Mouse (Mus musculus): ENCODE results near the gene Sft2d1.
"Not testable (repeated sequence)": the region's sequence is repeated elsewhere in the genome, so short reads cannot be mapped to it uniquely, and the experiment has no call there.

Sft2d1 gene

DNA sequence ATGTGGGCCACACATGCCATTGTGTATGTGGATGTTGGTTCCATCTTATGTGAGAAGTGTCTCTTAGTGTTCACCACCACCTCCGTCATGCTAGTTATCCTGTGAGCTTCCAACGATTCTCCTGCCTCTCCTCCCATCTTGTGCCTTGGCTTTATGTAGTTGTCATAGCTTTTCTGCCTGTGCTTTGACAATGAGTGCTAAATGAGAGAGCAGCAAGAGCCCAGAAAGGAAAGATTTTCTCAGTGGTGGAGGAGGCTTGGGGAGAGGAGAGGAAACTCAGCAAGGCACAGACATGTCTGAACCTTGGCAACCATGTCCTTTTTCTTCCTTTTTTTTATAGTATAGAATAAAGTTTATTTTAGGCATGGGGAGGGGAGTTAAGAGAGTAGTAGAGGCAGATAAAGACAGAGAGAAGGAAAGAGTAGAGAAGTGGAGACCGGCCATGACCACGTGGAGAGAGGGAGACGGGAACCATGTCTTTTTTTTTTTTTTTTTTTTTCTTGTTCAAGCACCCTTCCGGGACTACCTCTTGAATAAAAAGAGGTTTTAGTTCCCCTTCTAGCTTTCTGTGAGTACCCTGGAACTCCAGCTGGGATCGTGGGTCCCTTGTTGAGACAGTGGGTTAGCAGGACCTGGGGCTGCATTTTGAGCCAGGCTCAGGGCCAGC, 8.0 kb upstream of the Sft2d1 start:
- in situ Hi-C loops (cut with MboI, MseI): no loop called here

DNA sequence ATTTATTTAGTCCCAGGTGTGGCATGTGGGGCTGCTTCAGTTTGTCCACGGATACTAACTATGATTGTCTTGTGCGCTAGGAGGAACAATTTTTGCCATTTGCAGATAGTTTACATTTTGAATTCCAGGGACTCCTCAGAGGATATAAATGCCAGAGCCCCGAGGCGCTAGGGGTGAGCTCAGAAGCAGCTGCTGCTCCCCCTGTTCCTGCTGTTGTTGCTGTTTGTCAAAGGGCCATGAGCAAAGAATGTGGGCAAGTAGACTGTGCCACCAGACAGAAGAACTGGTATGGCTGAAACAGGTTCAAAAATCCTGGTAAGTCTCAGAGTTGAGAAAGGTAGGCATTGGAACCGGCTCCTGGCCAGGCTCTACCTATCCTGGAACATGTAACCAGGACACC, 7.2 kb upstream of the Sft2d1 start:
- in situ Hi-C loops (cut with MboI, MseI): no loop called here

DNA sequence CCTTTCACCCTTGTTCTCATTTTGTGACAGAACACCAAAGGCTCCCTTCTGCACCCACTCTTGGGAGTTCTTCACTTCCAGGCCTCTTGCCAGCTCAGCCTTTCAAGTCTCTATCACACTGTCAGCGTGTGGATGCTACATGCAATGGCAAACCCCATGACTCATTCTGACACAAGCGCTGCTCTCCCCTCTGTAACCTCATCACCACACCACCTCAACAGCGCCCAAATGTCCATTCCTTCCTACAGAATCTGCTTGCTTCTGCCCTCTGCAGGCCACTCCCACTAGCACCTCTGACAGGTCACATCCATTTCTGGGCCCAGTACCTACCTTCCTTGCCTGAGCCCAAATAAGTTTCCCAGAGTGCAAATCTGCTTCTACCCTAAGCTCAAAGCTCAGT, 5.1 kb upstream of the Sft2d1 start:
- in situ Hi-C loops (cut with MboI, MseI): loop anchor here (5.0 kb wide), 2 partner anchors 48 to 98 kb away; no protein-coding TSS in a partner anchor

DNA sequence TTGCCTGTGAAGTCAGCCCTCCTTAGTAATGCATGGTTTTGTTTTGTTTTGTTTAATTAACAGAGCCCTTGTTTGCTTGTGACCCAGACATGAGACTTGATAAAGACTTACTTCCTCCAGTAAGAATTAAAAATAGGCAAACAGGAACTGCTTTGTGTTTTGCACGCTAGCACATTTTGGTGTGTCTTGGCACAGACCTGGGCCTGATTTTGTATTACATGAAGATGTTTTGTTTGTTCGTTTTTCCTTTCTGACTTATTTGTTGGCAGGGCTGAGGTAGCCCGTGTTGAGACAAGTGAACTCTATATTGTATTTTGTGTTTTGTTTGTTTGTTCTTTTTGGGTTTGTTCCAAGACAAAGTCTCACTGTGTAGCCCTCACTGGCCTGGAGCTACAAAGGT, 849 bp downstream of the Sft2d1 start:
- in situ Hi-C loops (cut with MboI, MseI): no loop called here

DNA sequence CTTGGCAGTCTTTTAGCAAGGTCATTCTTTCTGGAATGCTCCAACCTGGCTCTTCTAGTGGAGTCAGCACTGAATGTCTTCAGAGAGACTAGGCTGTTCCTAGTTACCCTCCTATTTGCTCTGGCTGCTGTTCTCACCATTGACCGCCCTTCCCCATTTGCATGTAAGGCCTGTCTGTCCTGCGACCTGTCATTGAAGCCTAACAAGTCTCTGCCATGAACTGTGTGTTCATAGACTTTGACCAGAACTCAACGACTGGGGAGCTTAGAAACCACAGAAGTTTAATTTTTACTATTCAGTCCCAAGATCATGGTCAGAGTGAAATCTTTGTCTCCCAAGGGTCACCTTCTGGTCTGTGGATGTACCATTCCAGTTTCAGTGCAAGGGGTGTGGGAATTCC, 3.1 kb downstream of the Sft2d1 start:
- in situ Hi-C loops (cut with MboI, MseI): no loop called here

DNA sequence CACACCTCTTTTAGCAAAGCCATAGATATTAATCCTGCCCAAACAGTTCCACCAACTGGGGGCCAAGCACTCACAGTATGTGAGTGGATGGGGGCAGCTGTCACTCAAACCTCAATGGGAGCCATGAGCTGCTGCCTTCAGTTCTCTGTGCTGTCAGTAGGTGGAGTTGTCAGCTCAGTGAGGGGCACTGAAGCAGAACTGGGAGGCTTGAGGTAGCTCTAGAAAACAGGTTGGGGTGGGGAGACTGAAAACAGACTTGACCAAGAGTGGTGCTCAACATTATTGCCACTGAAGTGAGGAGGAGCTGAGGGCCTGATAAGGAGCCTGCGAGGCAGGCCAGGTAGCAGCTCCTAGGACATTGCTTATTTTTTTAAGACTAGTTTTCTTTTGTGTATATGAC, 5.3 kb downstream of the Sft2d1 start:
- in situ Hi-C loops (cut with MboI, MseI): no loop called here

DNA sequence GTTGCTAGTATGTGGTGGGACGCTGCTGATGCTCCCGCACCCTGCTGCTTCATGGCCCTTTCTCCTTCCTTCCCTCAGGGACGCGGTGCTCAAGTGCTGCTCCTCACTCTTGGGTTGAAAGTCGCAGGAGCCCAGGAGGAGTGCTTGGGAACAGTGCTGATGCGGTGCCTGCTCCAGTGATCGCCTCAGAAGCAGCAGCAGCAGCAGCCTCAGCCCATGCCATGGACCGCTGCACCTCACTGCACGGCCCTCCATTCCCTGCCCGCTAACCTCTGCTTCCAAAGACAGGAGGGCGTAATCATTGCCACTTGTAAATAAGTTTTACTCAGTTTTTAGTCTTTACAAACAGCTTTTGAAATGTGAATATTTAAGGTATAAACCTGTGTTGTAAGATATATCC, 16.0 kb downstream of the Sft2d1 start:
- in situ Hi-C loops (cut with MboI, MseI): loop anchor here in 1 of 2 experiments (5.0 kb wide), 1 partner anchor 45 kb away; no protein-coding TSS in a partner anchor

DNA sequence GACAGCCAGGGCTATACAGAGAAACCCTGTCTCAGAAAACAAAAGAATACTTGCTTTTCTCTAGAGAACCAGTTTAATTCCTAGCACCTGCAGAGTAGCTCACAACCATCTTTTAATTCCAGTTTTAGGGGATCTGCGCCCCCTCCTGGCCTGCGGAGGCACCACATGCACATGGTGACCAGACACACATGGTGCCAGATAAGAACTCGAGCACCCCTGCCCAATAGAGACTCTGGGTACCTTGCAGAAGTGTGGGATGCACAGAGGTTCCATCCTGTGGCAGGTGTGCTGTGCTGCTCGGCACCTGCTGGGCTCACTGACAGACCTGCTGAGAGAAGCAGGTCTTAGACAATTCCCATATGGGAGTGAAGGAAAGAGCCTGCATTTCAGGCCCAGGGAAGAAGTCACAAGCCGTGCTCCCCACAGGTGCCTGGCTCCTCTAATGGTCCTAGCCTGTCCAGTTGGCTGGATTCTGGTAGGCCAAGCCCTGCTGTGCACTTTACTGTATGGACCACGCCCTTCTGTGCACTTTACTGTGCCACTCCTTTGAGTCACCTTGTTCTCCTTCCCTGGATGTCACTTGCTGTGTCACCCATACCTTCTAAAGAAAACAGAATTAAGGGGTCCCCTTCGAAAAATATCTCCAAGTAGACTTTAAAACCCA, 17.7 kb downstream of the Sft2d1 start:
- in situ Hi-C loops (cut with MboI, MseI): loop anchor here in 1 of 2 experiments (5.0 kb wide), 1 partner anchor 44 kb away; no protein-coding TSS in a partner anchor

DNA sequence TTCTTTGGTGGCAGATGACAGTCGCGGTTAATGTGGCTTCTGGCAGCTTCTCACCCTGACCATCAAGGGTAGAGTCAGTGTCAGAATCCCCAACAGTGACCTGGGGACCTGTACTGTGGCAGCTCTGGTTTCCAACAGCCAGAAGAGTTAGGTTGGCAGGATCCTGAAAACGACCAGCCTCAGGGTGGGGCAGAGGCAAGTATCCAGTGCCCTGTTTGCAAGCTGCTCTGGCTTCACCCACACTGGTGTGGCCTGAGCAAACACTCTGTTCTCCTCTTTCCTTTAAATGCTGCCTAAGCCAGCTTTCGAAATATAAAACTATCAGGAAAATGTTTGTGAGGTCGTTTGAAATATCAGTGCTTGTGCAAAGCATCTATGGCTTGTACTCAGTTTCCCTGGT, 19.7 kb downstream of the Sft2d1 start:
- in situ Hi-C loops (cut with MboI, MseI): no loop called here

DNA sequence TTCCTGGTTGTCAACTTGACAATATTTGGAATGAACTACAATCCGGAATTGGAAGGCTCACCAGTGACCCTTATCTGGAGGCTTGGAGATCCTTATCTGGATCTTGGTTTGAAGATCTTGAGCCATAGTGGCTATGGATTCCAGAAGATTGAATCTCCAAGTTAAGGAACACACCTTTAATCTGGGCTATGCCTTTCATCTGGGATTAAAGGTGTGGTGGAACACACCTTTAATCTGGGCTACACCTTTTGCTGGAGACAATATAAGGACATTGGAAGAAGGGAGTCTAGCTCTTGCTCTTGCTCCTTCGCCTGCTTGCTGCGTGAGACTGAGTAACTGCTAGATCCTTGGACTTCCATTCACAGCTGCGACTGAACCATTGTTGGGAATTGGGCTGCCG, 26.3 kb downstream of the Sft2d1 start, which contains the start of gene Prr18:
Gene Prr18, plus strand, starts transcription at position 301 of the 400 bp plus-strand sequence.
- in situ Hi-C loops (cut with MboI, MseI): not testable (repeated sequence)

DNA sequence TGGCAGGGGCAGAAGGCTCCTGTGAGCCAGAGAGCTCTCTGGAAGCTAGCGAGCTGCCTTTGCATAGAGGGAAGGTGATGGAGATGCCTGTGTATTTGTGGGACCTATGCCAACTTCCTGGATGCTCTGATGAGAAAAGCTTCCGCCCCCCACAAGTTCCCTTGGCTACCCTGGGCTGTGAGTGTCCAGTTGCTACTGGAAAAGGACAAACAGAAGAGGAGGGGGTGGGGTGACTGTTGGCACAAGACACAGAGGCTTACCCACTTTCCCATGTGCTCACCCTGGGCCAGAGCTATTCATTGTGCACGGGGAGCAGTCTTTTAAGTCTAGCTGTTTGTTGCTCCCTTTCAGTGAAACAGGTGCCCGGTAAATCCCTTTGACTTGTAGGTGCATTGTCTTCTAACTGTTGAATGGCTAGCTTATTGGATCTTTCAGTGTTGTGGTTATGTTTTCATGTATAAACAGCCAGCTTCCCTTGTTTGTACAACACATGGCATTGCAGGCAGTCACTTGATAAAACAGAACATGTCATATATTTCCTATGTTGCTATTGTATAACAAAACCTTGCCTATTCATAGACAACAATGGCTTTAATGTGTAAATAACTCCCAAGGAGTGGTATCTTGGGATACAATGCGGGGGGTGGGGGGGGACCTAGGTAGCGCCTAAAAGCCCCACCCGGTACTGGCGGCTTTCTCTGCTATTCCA, 28.9 kb downstream of the Sft2d1 start:
- in situ Hi-C loops (cut with MboI, MseI): no loop called here

DNA sequence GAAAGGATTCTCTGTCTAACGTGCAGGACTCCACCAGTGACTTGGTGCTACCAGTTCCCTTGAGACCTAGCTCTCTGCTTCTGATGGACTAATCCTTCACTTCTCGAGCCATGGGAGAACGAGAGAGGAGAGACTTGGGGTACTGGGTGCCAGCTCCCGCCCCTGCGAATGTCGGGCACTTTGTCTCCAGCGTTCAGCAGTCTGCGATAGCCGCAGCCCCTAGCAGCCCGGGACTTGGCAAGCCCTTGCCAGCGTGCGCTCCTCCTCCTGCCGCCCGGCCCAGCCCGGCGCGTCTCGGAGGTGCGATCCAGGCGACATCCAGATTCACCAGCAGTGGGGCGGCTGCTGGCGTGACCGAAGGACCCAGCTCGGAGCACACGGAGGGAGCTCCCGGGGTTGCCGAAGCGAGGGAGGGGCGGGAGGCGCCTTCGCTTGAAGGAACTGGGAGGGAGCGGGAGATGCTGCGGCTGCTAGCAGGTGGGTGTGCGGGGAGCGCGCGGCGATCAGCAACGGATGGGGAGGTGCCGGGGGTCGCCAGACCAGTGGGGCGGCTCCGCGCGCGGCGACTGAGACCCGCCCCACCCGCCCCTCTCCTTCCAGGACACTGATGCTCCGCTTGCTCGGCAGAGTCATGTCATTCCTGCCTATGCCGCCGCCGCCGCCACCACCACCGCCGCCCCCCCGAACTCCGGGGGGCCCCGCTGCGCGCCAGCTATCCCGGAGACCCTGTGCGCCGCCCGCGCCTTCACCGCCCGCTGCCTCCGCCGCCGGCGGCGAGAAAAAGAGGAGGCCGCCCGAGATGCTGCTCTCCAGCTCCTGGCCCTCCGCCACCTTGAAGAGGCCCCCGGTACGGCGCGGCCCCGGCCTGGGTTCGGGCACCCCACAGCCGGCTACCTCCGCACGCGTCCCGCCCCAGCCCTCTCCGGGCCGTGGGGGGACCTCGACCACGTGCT, 29.8 kb downstream of the Sft2d1 start:
- in situ Hi-C loops (cut with MboI, MseI): no loop called here

DNA sequence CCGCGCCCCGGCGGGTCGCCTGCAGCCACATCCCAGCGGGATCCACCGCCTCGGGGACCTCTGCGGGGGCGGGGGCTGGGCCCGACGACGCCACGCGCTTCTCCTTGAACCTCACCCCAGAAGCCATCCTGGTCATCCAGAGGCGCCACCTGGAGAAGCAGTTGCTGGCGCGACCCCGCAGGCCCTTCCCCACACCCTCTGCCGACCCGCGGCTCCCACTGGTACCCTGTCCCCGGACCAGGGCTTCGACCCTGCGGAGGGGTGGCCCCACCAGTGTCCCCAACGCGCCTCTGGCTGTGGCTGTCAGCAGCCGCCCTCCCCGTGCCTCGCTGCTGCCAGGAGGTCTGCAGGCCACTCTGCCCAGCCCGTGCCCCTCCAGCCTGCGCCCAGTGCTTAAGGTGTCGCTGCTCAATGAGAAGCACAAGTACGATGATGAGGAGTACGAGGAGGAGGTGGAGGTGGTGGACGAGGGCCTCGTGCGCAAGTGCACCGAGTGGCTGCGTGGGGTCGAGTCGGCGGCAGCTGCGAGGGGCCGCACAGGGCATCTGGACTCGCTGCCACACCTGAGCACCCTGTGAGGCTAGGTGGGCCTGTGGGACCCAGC, 30.6 kb downstream of the Sft2d1 start:
- in situ Hi-C loops (cut with MboI, MseI): no loop called here

DNA sequence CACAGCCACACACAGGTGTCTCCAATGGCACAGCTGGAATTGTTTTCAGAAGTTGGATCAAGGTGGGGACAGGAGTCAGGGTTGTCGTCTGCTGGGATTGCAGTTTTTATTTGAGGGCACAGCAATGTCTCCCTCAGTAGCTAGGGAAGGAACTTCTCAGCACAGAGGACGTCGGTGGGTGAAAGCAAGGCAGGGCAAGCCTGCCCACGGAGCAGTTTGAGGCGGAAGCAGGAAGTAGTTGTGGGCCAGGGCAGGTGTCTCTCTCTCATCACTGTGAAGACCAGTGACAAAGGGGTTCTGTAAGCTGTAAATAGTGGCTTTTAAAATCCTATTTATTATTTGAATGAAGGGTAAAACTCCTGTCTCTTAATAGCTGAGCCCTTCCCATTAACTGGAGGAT, 31.8 kb downstream of the Sft2d1 start:
- in situ Hi-C loops (cut with MboI, MseI): no loop called here

DNA sequence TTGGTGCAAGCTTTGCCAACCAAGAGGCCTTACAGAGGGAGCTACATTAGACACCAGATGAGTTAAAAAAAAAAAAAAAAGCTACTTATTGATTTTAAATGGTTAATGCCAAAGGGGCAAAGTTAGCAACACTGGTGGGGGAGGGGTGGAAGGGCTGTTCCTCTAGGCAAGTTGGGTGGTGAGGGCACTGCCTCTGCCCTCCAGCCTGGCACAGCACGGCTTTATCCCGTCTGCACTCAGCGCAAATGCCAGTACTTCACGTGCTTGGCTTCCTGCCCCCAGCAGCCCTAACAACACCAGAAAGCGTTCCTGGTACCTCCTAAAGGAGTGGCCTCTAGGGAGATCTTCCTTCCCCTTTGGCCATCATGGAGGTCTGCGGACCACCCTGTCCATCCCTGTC, 32.5 kb downstream of the Sft2d1 start:
- in situ Hi-C loops (cut with MboI, MseI): no loop called here

DNA sequence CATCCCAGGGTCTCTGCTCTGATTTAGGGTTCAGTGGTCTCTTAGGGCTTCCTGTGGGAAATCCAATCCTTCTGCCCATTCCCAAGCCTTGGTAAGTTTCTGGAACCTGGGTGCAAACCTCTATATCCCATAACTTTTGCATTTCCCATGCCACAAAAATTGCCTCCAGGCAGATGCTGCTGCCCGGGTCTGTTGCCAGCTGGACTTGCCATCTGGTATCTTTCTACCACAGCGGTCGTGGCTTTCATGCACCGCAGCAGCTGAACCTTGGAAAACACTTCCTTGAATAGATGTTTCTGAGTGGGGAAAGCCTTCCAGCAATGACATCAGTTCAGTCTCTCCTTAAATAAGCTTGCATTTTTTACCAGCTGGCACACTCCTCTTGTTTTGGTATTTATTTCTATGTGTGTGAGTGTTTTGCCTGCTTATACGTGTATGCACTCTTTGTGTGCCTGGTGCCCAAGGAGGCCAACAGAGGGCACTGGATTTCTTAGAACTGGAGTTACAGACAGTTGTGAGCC, 36.9 kb downstream of the Sft2d1 start:
- in situ Hi-C loops (cut with MboI, MseI): no loop called here

DNA sequence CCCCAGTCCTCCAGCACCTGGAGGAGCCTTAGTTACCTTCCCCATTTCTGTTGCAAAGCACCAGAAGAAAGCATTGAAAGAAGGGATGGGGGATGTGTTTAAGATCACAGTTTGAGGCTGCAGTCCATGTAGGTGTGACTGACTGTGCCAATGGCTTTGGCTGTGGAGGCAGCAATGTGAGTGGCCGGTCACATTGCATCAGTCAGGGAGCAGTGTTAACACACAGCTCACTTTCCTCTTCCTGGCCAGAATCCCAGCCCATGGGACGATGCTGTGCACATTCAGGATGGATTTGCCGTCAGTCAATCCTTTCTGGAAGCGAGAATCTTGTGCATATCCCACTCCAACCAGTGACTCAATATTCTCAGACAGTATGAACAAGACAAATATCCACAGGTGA, 38.0 kb downstream of the Sft2d1 start:
- in situ Hi-C loops (cut with MboI, MseI): no loop called here

DNA sequence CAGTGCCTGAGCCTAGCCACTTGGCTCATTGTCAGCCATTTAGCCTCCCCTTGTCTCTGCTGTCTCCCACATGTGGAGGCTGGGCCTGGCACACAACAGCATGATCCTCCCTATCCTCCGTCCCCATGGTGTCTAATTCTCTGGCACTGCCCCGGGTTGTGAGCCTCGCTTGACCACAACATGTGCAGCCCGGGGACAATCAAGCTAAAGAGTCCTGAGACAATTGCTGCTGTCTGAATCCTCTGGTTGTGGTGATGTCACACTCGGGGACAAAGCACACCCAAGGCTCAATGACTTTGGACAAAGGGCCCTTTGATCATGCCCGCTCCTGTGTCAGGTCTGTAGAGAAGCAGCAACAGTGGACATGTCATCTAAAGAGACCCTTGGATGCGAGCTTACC, 40.2 kb downstream of the Sft2d1 start:
- in situ Hi-C loops (cut with MboI, MseI): no loop called here

DNA sequence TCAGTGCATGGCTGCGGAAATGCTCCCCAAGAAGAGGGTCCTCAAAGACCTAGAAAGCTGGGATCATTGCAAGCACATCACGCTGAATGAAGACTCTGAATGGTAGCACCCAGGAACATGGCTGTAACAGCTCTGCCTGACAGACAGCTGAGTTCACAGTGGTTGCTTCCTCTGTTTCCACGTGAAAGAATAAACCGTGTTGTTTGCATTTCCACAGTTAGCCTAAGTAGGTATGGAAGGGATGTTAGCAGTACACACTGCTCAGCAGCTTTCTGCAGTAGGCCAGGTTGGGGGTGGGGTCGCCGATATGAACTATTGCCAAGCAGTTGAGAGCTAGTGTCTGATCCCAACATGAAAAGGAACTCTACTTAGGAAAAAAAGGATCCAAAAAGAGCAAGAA, 44.8 kb downstream of the Sft2d1 start, which contains the start of gene T2:
Gene T2, plus strand, starts transcription at position 301 of the 400 bp plus-strand sequence.
- in situ Hi-C loops (cut with MboI, MseI): no loop called here

DNA sequence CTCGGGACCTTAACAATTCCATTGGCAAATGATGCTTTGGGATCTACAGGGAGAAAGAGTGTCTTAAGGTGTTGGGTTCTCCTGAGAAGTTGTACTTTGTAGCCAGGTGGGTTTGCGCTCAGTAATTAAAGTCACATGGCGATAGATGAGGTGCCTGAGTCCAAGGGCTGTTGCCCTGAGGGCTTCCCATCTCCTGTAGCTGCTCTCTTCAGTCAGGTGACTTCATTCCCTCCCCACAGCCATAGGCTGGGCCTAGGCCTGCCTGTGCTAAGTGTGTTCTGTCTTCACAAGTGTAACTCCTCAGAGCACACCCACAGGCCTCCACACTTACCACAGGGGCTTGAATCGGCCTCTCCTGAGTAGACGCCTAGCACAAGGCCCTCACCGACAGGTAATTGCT, 46.6 kb downstream of the Sft2d1 start:
- in situ Hi-C loops (cut with MboI, MseI): no loop called here

DNA sequence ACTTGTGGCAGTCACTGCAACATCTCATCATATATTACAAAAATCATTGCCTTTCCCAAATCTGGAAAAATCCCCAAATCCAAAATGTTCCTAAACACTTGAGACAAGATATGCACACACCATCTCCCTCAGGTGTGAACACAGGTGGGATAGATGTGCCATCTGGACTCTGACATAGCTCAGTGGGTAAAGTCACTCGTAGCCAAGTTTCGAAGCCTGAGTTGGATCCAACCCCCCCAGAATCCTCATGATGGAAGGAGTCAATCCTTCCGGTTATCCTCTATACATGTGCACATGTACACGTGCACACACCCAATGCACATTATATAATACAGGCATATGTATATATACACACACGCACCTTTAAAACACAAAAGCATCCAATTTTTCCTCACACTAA, 50.0 kb downstream of the Sft2d1 start:
- in situ Hi-C loops (cut with MboI, MseI): no loop called here
